Comparison of ENCODE assay signal across 27 mouse cellular contexts in genomic region chr12:9020986-9021385, GRCm38 (mm10).
"Had no signal": no experiment of that assay in that cellular context is flagged by ENCODE, and none has a peak within 500 bp of the region (broad histone marks: within the 10 kb centered on the region; RNA-seq: fewer than 3 reads in every experiment).

No protein-coding gene starts in this region.

- H3K36me3 ChIP-seq: heart, embryonic 15.5 days; intestine, embryonic 15.5 days had no signal

- H3K9me3 ChIP-seq: heart, embryonic 12.5 days; heart, embryonic 13.5 days; heart, embryonic 15.5 days; hindbrain, embryonic 10.5 days; hindbrain, embryonic 12.5 days; hindbrain, embryonic 13.5 days; hindbrain, embryonic 15.5 days; intestine, embryonic 15.5 days; kidney, embryonic 15.5 days had no signal

- DNase-seq: heart, postnatal 10 days; heart, postnatal 14 days; heart, postnatal 36 days; kidney, adult 18-20 months; kidney, adult 8-10 months; kidney, adult 9 months; kidney, postnatal 10 days; kidney, postnatal 14 days; kidney, postnatal 25 days; kidney, postnatal 36 days; kidney, postnatal 4 days; layer of hippocampus, adult 9-11 months; layer of hippocampus, postnatal 36 days had no signal

- H3K4me3 ChIP-seq: heart, embryonic 12.5 days; heart, embryonic 13.5 days; heart, embryonic 15.5 days; hindbrain, embryonic 10.5 days; hindbrain, embryonic 12.5 days; hindbrain, embryonic 13.5 days; hindbrain, embryonic 15.5 days; intestine, embryonic 15.5 days; kidney, embryonic 15.5 days; layer of hippocampus, adult 2 months; left cerebral cortex, adult 2 months had no signal

- H3K4me1 ChIP-seq: heart, embryonic 12.5 days; heart, embryonic 15.5 days; hindbrain, embryonic 10.5 days; hindbrain, embryonic 12.5 days; hindbrain, embryonic 13.5 days; hindbrain, embryonic 15.5 days; intestine, embryonic 15.5 days had no signal

- H3K27ac ChIP-seq: heart, embryonic 13.5 days; heart, embryonic 15.5 days; hindbrain, embryonic 10.5 days; hindbrain, embryonic 12.5 days; hindbrain, embryonic 13.5 days; hindbrain, embryonic 14.5 days; hindbrain, embryonic 15.5 days; hindbrain, postnatal 0 days; intestine, embryonic 15.5 days; kidney, embryonic 15.5 days; kidney, postnatal 0 days; layer of hippocampus, adult 2 months; left cerebral cortex, adult 2 months had no signal

- H3K27me3 ChIP-seq: heart, embryonic 12.5 days; heart, embryonic 13.5 days; heart, embryonic 15.5 days; hindbrain, embryonic 12.5 days; hindbrain, embryonic 13.5 days; hindbrain, embryonic 15.5 days; intestine, embryonic 15.5 days; kidney, embryonic 15.5 days had no signal
